Mouse (Mus musculus): ENCODE results near the gene Wif1. TPM values are rescaled to one million over a fixed set of nuclear protein-coding genes. Genes with fewer than 3 reads are reported as not detected.

The Wif1 gene
- total RNA-seq (2021) = 1 to 10 TPM in 1 of 2 experiments, under 1 TPM in 1; 0.93 to 1.1 TPM
- long read RNA-seq, experiment 1, partial matches to known transcripts = 0 of 1 reads
- long read RNA-seq, experiment 1, other reads (novel, unspliced or antisense) = 0 of 1 reads
- long read RNA-seq, experiment 2, partial matches to known transcripts = 0 of 4 reads
- long read RNA-seq, experiment 2, other reads (novel, unspliced or antisense) = 0 of 4 reads

DNA sequence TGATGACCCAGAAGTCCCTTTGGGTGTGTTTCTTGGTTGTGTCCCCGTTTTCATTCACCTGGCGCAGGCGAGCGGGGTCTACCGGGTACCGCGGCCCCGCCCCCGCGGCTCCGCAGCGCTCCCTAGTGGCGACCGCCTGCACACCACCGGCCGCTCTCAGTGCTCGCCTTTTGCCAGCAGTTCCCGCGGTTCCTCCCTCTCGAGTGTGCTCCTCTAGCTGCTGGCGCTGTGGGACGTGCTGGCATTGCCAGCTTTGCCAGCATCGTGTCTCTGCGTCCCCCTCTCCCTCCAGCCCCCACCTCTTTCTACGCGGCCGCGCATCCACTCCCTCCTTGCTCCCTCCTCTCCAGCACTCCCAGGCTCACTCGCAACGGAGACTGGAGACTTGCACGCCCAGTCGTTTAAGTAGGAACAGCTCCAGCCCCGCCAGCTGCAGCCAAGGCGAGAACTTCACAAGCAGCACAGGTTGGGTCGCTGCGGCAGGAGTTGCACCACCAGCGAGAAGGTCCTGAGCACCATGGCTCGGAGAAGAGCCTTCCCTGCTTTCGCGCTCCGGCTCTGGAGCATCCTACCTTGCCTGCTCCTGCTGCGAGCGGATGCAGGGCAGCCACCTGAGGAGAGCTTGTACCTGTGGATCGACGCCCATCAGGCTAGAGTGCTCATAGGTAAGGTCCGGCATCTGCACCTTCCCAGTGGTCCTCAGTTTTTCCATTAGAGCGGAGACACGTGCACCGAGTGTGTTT is at the start of gene Wif1:
TSS of gene Wif1 (plus strand) at position 135 of the 743 bp plus-strand sequence.
- DNase-seq (ENCODE audit: low spot score in 2 of 2) = peak; percentile 30 to 40

DNA sequence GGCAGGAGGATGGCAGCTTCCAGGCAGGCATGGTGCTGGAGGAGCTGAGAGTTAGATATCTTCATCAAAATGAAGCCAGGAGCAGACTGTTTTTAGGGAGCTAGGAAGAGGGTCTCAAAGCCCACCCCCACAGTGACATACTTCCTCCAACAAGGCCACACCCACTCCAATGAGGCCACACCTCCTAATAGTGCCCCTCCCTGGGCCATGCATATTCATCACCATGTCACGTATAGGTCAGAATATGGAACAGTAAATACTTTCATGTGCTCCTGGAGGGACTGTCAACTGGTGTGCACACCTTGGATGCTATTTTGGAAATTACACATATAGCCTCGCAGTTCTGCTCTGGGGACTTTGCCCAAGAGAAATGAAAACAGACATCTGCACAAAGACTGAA is 31.6 kb upstream of the Wif1 start:
- DNase-seq (ENCODE audit: low spot score in 2 of 2) = no peak

DNA sequence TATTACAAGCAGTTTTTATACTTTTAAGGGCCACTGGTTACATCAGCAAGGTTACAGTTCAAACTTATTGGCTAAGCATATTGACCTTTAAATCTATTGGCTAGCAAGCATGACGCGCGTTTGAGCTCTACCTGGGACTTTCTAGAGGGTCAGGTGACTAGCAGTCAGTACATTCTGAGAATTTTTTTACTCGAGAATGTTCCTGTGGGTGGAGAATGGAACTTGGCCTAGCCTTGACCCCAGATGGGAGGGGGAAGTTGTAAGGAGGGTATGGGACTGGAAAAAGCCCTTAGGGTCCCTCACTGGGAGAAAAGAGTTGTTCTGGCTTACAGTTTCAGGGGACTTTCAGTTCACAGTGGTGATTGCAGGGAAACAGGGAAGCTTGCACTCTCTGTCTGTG is 22.3 kb upstream of the Wif1 start:
- no peak for DNase-seq (ENCODE audit: low spot score in 2 of 2)

DNA sequence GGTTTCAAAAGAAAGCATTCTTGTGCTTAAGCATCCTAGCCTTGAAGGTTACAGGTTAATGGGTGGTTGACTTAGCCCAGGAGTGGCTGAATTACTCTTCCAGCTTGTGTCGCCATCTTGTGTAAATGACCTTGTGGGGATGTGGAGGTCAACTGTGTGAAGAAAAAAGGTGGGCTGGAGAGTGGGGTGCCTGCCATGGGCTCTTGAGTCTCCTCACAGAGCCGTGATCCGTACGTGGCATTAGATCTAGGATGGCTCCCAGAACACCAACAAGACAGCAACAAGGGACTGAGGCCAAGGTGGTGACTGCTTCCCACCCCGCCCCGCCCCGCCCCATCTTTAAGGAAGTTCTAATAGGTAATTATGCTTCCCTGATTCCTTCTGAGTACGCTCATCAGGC is 17.5 kb upstream of the Wif1 start:
- DNase-seq (ENCODE audit: low spot score in 2 of 2) = no peak

DNA sequence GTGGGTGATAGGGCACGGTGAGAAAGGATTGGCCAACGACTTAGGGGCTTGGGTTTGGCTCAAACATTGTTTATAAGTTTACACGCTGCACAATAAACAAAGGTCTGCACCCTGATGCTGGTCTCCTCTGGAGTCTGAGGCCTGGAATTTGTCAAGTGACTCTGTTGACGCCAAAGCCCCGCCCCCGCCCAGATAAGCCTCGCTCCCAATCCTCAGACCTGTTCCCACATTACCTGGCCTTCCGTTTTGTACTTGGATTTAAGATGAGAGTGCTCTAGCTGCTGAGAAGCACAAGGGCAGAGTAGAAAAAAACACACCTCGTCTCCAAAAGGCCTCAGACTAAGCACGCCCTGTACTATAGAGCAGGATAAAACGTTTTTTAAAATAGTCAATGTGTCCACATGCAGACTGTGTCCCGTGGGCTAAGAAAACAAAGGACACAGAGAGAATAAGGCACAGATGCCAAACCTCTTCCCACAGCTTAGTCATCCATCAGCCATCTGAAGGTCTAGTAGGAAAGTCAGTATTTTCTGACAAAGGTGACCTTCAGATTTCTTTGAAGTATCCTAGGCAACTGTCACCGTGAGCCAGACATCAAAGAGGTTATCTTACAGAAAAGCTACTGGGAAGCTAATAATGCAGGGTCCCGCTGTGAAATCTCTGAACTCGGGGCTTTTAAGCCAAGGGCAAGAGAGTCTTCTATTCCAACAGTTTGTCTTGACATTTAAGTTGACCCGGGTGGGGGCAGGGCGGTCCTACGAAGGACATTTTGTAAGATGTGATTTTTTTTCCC is 16.9 kb upstream of the Wif1 start:
- no peak for DNase-seq (ENCODE audit: low spot score in 2 of 2)

DNA sequence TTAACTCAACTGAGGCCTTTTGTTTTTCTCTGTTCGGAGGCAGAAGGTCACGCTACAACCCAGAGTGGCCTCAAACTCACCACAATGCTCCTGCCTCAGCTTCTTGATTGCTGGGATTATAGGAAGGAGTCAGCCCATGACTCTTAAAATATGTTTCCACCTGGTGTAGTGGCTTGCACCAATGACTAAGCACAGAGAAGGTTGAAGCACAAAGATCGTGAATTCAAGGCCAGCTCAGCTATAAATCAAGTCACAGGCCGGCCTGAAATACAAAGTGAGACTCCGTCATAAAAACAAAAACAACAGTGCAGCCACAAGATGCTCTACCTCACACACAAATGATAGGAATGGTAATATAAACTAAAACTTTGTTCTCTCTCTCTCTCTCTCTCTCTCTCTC is 10.8 kb upstream of the Wif1 start:
- no peak for DNase-seq (ENCODE audit: low spot score in 2 of 2)

DNA sequence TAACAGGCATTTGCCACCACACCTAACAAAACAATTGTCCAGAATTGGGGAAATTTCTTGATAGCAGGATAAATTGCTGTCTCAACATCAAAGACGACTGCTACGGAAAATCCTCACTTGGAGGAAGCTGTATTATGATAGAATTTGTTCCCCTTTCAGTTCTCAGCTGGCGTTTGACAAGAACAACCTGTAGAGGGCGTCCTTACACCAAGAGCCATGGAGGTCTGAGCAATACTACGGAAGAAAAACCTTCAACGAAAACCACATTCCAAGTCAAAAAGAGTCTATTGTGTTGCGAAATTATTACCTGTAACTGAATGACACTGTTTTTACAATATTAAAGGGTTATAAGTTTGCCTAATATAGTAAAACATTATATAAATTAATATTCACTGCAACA is 2.0 kb upstream of the Wif1 start:
- peak; percentile 17 to 54 for DNase-seq (ENCODE audit: low spot score in 2 of 2)

DNA sequence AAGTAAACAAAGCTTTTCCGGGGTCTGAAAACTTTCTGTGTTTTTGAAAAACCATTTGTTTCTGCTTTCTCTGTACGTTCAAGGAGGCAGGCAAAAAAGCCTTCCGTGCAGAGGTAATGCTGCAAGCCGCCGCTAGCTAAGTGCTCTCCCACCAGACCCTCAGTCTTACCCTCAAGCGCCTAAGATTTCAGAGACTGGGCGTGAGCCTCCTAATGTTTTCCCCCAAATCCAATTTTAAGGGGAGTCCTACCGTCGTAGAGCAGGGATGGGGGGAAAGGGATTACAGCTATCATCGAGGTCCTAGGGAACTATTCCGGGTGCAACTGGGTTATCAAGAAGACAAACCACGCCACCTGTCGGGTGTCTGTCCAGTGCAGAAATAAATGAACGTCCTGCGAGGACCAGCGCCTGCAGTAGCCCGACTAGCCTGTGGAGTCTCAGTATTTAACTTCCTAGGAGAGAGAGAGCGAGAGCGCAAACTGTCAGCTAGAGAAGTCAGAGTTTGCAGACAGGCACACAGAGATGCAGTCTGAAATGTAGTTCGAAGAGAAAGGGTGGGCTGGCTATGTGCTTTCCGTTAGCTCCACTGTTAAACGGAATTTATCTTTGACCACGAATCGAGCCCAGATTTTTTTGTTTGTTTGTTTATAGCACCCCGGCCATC is 500 bp upstream of the Wif1 start:
- peak; percentile 24 to 33 for DNase-seq (ENCODE audit: low spot score in 2 of 2)

DNA sequence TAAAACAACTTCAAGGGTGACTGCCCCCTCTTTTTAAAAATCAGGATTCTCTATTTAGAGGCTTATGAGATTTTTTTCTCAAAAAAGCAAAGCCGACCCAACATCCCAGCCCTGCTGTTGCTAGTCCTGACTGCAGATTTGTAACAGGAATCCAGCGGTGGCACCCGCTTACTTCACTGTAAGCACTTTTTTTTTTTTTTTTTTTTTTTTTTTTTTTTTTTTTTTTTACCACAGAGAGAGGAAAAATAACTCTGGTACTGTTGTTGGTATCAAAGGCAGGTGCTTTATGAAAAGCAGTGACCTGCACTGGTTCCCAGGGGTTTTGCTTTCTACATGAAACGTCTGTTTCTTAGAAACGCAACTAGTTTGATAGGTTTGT is 798 bp downstream of the Wif1 start:
- no peak for DNase-seq (ENCODE audit: low spot score in 2 of 2)

DNA sequence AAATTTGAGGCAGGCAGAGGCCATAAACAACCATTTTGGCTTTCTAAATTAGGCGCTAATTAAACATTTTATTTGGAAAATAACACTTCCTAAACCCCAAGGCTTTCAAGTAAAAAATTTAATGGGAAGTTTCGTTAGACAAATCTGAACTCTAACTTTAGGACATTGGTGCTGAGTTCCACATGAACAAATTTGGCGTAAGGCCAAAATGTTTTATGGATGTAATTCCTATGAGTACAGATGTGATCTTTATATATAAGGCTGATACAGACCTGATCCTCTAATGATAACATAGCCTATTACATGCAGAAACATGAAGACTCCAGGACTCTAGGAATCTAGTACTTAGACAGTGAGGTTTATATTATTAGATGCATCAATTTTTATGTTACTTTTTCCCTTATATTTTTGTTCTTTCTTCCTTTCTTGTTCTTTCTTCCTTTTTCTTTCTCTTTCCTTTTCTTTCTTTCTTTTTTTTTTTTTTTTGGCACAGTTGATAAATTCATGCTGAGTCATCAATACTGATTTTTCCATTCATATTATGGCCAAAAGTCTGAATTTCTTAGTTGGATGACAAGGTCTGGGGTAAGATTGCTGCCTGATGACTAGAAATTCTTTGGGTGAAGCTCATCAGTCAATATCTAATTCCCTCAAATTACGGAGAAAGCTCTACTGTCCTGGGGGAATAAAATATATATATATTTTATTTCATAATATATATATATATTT is 5.0 kb downstream of the Wif1 start:
- no peak for DNase-seq (ENCODE audit: low spot score in 2 of 2)

DNA sequence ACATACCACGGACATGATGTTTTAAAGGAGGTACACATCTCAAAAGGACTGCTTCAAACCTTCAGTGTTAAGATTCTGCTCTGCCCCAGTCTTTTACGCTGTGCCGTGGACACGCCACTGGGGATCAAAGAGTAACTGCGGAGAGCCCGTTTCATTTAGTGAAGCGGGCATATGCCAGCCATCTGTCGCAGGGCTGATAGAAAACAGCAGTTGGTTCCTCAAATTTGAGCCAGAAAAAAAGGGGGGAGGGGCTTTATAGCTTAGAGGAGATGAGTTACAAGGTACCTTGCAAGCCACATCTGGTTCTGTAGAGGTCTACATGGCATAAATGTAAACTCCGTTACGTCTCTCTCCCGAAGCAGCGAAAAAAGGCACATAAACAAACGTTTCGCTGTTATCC is 7.2 kb downstream of the Wif1 start:
- no peak for DNase-seq (ENCODE audit: low spot score in 2 of 2)

DNA sequence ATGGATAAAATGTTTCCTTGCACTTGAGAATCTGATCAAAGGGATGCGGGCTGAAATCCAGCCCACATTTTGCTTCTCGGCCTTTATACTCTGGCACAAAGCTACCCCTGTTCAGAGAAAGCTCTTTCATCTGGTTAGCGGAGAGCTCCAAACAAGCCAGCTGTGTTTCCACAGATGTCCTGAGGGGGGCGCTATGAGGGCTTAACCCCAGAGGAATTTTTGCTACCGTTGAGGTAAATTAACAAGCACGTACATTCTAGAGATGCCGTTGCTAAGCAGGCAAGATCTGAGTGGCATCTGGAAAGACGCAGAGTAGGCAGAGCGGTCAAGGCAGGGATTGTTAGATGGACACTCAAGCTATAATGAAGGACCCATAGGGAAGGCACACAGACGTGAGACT is 13.7 kb downstream of the Wif1 start:
- DNase-seq (ENCODE audit: low spot score in 2 of 2) = no peak

DNA sequence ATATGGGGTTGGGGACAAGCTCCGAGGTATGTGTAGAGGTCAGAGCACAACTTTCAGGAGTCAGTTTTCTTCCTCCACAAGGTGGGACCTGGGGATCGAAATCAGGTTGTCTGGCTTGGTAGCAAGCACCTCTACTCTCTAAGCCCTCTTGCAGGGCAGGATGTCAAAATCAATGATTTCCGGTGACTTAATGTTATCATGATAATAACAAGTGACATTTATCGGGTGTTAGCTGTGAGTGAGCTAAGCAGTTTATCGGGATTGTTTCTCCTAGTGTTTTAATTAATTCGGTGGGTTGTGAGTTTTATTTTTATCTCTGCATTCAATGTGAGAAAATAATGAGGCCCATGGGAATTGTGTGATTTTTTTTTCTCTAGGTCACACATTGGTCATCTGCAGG is 18.3 kb downstream of the Wif1 start:
- DNase-seq (ENCODE audit: low spot score in 2 of 2) = no peak

DNA sequence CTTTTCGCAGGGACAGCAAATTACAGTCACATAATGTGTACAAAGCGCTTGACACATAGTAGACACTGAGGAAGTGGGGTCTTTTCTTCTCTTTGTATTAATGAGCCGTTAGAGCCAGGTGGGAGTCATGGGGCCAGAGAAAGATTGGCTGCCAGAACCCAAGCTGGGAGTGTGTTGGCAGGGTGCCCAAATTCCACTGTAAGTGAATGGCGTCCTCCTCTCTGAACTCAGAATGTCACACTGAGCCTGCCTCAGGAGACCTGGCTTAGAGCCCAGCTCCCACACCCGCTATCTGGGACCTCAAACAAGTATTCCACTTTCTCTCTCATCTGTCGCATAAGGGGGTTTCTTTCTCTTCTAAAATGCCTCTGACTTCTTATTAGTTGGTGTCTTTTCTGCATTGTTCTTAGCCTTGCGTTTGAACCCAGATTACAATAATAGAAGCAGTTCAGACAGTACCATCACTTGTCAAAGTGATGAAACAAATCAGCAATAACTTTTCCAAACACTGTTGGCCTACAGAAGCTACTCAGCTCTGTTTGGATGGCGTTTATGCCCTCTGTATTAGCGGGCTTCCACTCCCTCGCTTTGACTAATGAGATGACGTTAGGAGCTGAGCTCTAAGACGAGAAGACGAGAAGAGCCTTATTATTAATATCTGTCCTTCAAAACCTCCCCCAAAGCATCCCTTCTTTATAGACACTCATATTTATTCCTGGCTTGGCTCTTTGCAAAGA is 21.9 kb downstream of the Wif1 start:
- peak; percentile 35 to 56 for DNase-seq (ENCODE audit: low spot score in 2 of 2)

DNA sequence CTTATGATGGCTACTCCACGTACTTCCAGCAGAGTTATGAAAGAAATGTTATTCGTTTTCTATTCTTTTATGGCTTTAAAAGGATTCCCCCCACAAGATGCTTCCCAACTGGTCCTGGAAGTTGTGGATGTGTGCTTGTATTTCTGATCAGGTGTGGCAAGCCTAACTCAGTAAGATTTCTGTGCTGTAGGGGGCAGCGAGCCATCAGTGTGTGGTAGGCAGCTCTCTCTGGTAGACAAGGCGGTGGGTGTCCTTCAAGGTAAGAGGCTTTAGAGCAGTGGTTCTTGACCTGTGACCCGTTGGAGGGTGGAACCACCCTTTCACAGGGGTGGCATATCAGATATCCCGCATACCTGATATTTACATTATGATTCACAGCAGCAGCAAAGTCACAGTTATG is 23.1 kb downstream of the Wif1 start:
- DNase-seq (ENCODE audit: low spot score in 2 of 2) = no peak

DNA sequence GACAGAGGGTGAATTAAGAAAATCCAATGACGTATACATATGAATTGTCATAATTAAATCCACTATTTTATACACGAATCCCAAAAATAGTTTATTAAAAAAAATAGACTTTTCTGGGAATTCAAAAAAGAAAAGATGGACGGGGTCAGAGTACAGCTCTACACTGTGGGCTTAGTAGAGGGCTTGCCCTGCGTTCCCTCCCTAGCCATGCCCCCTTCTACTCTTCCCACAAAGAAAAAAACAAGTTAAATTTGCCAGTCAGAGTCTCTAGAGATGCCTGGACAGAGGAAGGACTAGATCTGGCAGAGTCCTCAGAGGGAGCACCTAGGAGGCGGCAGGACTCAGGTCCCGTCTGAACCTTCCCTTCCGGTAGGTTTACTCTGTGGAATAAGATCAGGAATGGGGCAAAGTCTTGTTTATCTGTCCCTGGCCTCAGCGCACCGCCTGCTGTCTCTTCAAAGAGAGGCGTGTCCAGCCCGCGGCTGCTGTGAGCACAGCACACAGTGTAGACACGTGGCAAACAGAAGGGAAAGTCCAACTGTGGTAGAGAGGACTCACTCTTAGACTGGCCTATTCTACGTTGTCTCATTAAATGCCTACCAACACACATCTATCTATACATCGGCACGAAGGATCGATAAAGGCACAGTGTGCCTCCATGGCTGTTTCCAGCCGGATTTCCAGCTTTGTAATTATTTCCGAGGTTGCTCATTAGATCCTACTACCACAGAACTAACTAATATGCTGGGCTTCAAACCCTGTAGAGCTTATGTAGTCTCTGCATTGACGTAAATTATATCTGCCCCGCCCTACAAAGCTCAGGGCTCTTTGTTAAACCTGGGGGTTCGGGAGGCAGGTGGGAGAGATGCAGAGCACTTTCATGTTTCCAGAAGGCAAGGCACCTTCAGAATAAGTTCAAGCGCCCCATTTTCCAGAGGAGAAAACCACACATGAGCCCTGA is 25.6 kb downstream of the Wif1 start:
- no peak for DNase-seq (ENCODE audit: low spot score in 2 of 2)

DNA sequence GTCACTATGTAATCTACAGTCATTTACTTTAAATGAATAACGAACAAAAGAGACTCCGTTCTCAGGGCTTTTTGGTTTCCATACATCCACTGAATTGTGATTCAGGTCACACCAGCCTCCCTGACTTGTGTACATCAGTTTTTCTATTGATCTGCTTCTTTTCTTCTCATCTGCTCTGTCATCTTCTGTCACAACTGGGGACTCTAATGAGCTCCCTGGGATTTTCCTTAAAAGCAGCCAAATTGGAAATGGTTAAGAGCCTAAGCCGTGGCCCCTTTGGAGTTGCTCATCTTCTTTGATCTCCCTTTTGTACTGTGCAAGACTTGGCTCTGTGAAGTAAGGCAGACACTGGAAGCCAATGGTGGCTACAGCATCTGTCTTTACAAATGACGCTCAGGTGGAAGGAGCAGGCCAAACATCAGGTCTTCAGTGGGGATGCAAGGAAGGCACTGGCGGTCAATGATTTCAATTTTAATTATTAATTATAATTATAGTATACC is 27.6 kb downstream of the Wif1 start:
- DNase-seq (ENCODE audit: low spot score in 2 of 2) = no peak

DNA sequence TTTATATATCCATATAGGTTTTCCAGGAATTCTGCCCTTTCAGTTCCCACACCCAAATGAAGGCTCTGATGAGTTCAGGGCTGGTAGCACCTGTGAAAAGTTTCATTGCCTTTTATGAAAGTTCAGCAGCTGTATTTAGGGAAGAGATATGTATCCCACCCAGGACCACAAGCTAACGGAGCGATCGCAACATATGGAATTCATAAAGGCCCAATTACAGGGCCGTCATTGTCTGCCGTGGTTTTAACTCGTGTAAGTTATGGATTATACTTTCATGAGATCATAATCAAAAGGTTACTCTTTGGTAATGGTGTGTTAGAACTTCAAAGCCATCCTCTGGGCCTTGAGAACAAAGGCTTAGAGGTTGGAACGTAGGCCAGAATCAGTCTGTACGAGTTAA is 28.9 kb downstream of the Wif1 start:
- no peak for DNase-seq (ENCODE audit: low spot score in 2 of 2)

DNA sequence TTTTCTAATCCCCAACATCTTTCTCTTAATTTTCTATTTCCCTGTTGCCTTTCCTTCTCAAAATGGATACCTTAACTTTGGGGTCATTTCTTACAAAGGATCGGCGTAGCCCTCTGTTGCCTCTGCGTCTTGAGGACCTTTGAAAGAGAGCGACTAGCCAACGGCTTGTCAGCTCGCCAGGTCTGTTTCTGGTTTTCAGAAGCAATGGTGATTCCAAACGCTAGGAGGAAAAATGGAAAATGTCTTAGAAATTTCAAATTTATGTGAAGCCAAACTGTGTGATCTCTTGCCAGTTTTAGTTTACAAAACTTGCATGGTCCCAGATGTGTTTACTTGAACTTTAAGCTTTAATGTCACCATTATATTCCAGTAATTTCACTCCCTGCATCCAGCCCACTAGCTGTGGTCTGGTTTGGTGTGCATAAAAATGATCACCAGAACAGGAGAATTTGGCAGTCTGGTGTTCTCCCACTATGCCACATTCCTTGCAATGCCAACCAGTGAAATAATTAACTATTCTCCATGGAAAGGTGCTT is 33.7 kb downstream of the Wif1 start:
- DNase-seq (ENCODE audit: low spot score in 2 of 2) = no peak
